In genomic region chr2:153475114-153476112, GRCm38 (mm10) we compare ENCODE assay signal across 9 mouse cellular contexts. TPM values are rescaled to one million over a fixed set of nuclear protein-coding genes. Genes with fewer than 3 reads are reported as not detected.
DNase-seq lines count a peak whose midpoint lies in the region; ATAC-seq lines count a peak whose summit lies in the region.
"Had no signal": no experiment of that assay in that cellular context is flagged by ENCODE, and none has a peak within 500 bp of the region (broad histone marks: within the 10 kb centered on the region; RNA-seq: fewer than 3 reads in every experiment).

No protein-coding gene starts in this region.

- no peak for DNase-seq in kidney, adult 11 months
- peak; percentile 76 for DNase-seq in adrenal gland, postnatal 14 days
- DNase-seq in limb, embryonic 11.5 days (ENCODE audit: low spot score) = no peak
- DNase-seq in yolk sac, embryonic 10.5 days (ENCODE audit: low spot score) = peak; percentile 24
- no peak for DNase-seq in B cell, adult 2 months
- DNase-seq in ovary, postnatal 14 days (ENCODE audit: low spot score) = no peak

- no peaks in the 10 kb centered on the region for H3K9me3 ChIP-seq in kidney, embryonic 15.5 days (replicated peaks)
- no peaks in the 10 kb centered on the region for H3K9me3 ChIP-seq in heart, embryonic 12.5 days (replicated peaks)
- no peaks in the 10 kb centered on the region for H3K9me3 ChIP-seq in limb, embryonic 11.5 days (ENCODE audit: control insufficient read depth, low read length)

- no peak overlapping the region for H3K9ac ChIP-seq in kidney, embryonic 15.5 days
- H3K9ac ChIP-seq in heart, embryonic 12.5 days = peak overlapping the region; percentile 7; the same call in 1 of the 2 replicates
- H3K9ac ChIP-seq in limb, embryonic 11.5 days (ENCODE audit: low read length) = no peak overlapping the region

- no peaks in the 10 kb centered on the region for H3K36me3 ChIP-seq in kidney, embryonic 15.5 days
- H3K36me3 ChIP-seq in heart, embryonic 12.5 days = no peaks in the 10 kb centered on the region
- H3K36me3 ChIP-seq in limb, embryonic 11.5 days (ENCODE audit: control insufficient read depth, insufficient read depth, low read length) = no peaks in the 10 kb centered on the region

- H3K27ac ChIP-seq in kidney, embryonic 15.5 days = peak overlapping the region; percentile 78
- peak overlapping the region; percentile 88 for H3K27ac ChIP-seq in heart, embryonic 12.5 days (ENCODE audit: poor library complexity, severe bottlenecking)
- H3K27ac ChIP-seq in limb, embryonic 11.5 days (replicated peaks; ENCODE audit: low read depth, low read length) = 0 out of 2 replicates have a peak overlapping the region, but pooled peaks have one; percentile 15

- 36% methylated on average over 4 of the region's 4 CpGs for WGBS in kidney, embryonic 15.5 days
- WGBS in heart, embryonic 12.5 days = 13% methylated on average over 4 of the region's 4 CpGs
- whole genome bisulfite sequencing in limb, embryonic 11.5 days = 58% methylated on average over 4 of the region's 4 CpGs

- no peaks in the 10 kb centered on the region for H3K27me3 ChIP-seq in kidney, embryonic 15.5 days
- H3K27me3 ChIP-seq in heart, embryonic 12.5 days (replicated peaks) = no peaks in the 10 kb centered on the region
- no peaks in the 10 kb centered on the region for H3K27me3 ChIP-seq in limb, embryonic 11.5 days (ENCODE audit: control insufficient read depth, insufficient read depth, low read length)

- peak; percentile 20; the same call in 1 of the 2 replicates for ATAC-seq in kidney, embryonic 15.5 days (replicated peaks; ENCODE audit: low FRiP score)
- ATAC-seq in heart, embryonic 12.5 days (ENCODE audit: insufficient number of reproducible peaks, low FRiP score) = peak; percentile 82
- ATAC-seq in limb, embryonic 11.5 days (ENCODE audit: insufficient number of reproducible peaks, low FRiP score, low TSS enrichment, low read depth) = no peak

- H3K4me1 ChIP-seq in kidney, embryonic 15.5 days = peaks cover 40% of the 10 kb centered on the region
- peaks cover 73% of the 10 kb centered on the region for H3K4me1 ChIP-seq in heart, embryonic 12.5 days (replicated peaks)
- peaks cover 3% of the 10 kb centered on the region; the same call in 1 of the 2 replicates for H3K4me1 ChIP-seq in limb, embryonic 11.5 days (ENCODE audit: control insufficient read depth, insufficient read depth, low read length)

- H3K4me3 ChIP-seq in kidney, embryonic 15.5 days (replicated peaks) = no peak overlapping the region
- H3K4me3 ChIP-seq in heart, embryonic 12.5 days = no peak overlapping the region
- H3K4me3 ChIP-seq in limb, embryonic 11.5 days (ENCODE audit: low read depth, low read length) = no peak overlapping the region

- no peak overlapping the region for H3K4me2 ChIP-seq in kidney, embryonic 15.5 days
- H3K4me2 ChIP-seq in heart, embryonic 12.5 days = 0 out of 2 replicates have a peak overlapping the region, but pooled peaks have one; percentile 14
- H3K4me2 ChIP-seq in limb, embryonic 11.5 days (ENCODE audit: low read depth, severe bottlenecking) = no peak overlapping the region

RNA-seq across cellular contexts. Expression of gene 4930404H24Rik, which starts 17.2 kb away (rescaled TPM):
- not detected in 2 replicates for polyA plus RNA-seq in kidney, embryonic 15.5 days (2015; fragmentation: Nextera tagmentation; extraction: Ambion mirVana)
- total RNA-seq in adrenal gland, postnatal 14 days (2021) = not detected in 2 replicates
- not detected in 2 replicates for polyA plus RNA-seq in heart, embryonic 12.5 days (2016; fragmentation: Nextera tagmentation; extraction: Ambion mirVana)
- not detected in 2 replicates for polyA plus RNA-seq in limb, embryonic 11.5 days (2014; fragmentation: Nextera tagmentation; extraction: Ambion mirVana)
- polyA plus RNA-seq: large intestine, adult 2 months had no signal

RNA-seq across cellular contexts. Expression of gene Nol4l, which starts 54.4 kb away (rescaled TPM):
- polyA plus RNA-seq in kidney, embryonic 15.5 days (2015; fragmentation: Nextera tagmentation; extraction: Ambion mirVana) = 13.7 and 14.2 TPM in 2 replicates
- total RNA-seq in adrenal gland, postnatal 14 days (2021) = 15.6 and 16.0 TPM in 2 replicates
- polyA plus RNA-seq in heart, embryonic 12.5 days (2016; fragmentation: Nextera tagmentation; extraction: Ambion mirVana) = 14.9 and 15.2 TPM in 2 replicates
- 14.0 and 15.1 TPM in 2 replicates for polyA plus RNA-seq in limb, embryonic 11.5 days (2014; fragmentation: Nextera tagmentation; extraction: Ambion mirVana)

Comparison
In these comparisons a context has a peak if more than half of its experiments do, and no peak if none do; other contexts are left out.
1. H3K27ac ChIP-seq: peak in every context shown above with its lines; median percentile 88 in heart, embryonic 12.5 days; 78 in kidney, embryonic 15.5 days; 15 in limb, embryonic 11.5 days.
2. DNase-seq: peak in adrenal gland, postnatal 14 days (single experiment) and yolk sac, embryonic 10.5 days (single experiment); none in kidney, adult 11 months (single experiment), limb, embryonic 11.5 days (single experiment), B cell, adult 2 months (0 of 2) and ovary, postnatal 14 days (single experiment).